Mouse (Mus musculus): ENCODE measurements around the gene Kcng4. TPM values are rescaled to one million over a fixed set of nuclear protein-coding genes. Genes with fewer than 3 reads are reported as not detected.
A peak's percentile ranks its signal among the peaks of the same experiment; 100 is the strongest.

The Kcng4 gene
- total RNA-seq, 2 experiments from 2014 or later = 0.10 to 0.33 TPM

GRCm38 (mm10) chr8:119620116-119620840, 15.2 kb downstream of the Kcng4 start:
- intact Hi-C loops (cut with DNase I) = no loop called here

GRCm38 (mm10) chr8:119618887-119619286, 16.6 kb downstream of the Kcng4 start:
- DNase-seq = no peak
- intact Hi-C loops (cut with DNase I) = no loop called here

More at GRCm38 (mm10) chr8:119620116-119620840, 15.2 kb downstream of the Kcng4 start:
- no peak for DNase-seq

DNA sequence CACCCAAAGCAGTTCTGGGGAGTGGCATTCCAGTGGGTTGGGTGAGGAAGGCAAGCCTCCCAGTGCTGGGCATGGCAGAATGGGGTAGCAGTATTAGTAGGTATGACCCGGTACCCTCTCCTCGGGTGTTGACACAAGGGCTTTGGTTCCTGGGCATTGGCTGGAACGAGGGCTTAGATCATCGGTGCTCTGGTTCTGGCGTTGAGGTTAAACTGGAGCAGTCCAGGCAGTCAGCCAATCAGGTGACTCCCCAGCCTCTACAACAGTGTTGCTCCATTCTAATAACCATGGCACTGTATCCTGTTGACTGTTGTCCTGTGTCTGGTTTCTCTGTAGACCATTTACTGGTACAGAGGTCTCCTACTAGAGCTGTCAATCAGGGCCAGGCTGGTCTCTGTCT, 17.9 kb downstream of the Kcng4 start:
- intact Hi-C loops (cut with DNase I) = no loop called here
- peak in 1 of 2 experiments; percentile 26 for DNase-seq

DNA sequence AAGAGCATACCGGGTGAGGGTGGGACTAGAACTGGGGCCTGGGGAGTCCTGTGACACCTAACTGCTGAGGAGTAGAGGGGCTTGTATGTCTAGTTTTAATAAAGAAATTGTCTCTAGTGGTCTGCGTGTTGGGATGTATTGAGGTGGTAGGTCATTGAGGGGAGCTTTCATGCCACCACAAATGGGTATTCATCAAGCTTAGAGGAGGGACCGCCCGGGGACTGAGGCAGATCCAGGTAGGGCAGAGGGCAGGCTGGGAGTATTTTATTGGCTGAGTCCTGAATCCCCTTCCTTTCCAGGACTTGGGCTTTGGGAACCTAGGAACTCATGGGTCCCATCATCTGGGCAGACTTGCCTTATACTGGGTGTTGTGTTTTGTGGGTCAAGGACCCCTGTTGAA, 18.7 kb downstream of the Kcng4 start:
- intact Hi-C loops (cut with DNase I) = no loop called here
- no peak for DNase-seq

- intact Hi-C loops (cut with DNase I) = no loop called here
- DNase-seq = no peak
Measured at GRCm38 (mm10) chr8:119616358-119616757, 19.1 kb downstream of the Kcng4 start.

DNA sequence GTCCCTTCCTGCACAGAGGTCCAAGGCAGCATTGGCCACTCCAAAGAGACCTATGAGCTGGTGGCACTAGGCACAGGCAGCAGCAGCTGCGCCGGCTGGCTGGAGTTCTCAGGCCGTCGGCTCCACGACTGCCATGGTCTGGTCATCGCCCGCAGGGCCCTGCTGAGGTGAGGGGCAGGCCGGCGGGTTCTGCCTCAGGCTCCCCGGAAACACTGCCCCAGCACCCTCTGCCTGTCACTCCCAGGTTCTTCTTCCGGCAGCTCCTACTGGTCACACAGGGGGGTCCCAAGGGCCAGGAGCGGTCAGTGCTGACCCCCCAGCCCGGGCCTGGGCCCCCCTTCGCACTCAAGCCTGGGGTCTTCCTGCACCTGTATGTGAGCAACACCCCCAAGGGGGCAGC, 20.4 kb downstream of the Kcng4 start:
- no peak for DNase-seq
- intact Hi-C loops (cut with DNase I) = no loop called here

- intact Hi-C loops (cut with DNase I) = no loop called here
- DNase-seq = no peak
Measured at GRCm38 (mm10) chr8:119612471-119612870, 23.0 kb downstream of the Kcng4 start, which contains the start of gene Adad2. Gene Adad2 (plus strand): TSS chr8:119612747.

GRCm38 (mm10) chr8:119606224-119606623, 29.3 kb downstream of the Kcng4 start:
- no peak for DNase-seq
- intact Hi-C loops (cut with DNase I) = loop anchor here (10.0 kb wide), 1 partner anchor 81 kb away; no protein-coding TSS in a partner anchor

- DNase-seq = peak; percentile 92 to 97
Measured at GRCm38 (mm10) chr8:119604996-119605395, 30.5 kb downstream of the Kcng4 start, which contains the start of gene Taf1c. Gene Taf1c (minus strand): TSS chr8:119605222.

DNA sequence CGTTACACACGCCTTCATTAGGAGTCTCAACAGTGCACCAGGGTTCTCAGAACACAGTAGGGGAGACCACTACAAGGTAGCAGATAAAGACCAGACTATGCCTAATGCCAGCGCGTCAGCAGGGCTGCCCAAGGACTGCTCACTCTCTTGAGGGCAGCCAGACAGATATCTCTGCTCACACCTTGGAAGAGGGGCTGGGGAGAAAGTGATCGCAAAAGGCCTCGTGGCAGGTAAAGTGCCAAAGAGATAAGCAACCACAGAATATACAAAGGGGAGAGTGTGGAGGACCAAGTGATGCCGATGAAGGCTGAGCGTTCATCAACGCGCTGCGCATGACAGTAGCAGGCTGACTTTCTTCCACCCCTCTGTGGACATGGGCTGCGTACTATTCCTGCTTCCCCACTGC, 31.1 kb downstream of the Kcng4 start:
- DNase-seq = no peak
- intact Hi-C loops (cut with DNase I) = loop anchor here (2.0 to 10.0 kb wide), 5 partner anchors 47 to 192 kb away; partner anchors contain the start of gene Mbtps1

More at GRCm38 (mm10) chr8:119604996-119605395, 30.5 kb downstream of the Kcng4 start, which contains the start of gene Taf1c:
- intact Hi-C loops (cut with DNase I) = loop anchor here (2.0 to 10.0 kb wide), 5 partner anchors 48 to 193 kb away; partner anchors contain the start of gene Mbtps1

- DNase-seq = no peak
- intact Hi-C loops (cut with DNase I) = loop anchor here (2.0 to 10.0 kb wide), 5 partner anchors 46 to 191 kb away; partner anchors contain the start of gene Mbtps1
Measured at GRCm38 (mm10) chr8:119603771-119604170, 31.7 kb downstream of the Kcng4 start.

- intact Hi-C loops (cut with DNase I) = no loop called here
Measured at GRCm38 (mm10) chr8:119591456-119591855, 44.0 kb downstream of the Kcng4 start.

DNA sequence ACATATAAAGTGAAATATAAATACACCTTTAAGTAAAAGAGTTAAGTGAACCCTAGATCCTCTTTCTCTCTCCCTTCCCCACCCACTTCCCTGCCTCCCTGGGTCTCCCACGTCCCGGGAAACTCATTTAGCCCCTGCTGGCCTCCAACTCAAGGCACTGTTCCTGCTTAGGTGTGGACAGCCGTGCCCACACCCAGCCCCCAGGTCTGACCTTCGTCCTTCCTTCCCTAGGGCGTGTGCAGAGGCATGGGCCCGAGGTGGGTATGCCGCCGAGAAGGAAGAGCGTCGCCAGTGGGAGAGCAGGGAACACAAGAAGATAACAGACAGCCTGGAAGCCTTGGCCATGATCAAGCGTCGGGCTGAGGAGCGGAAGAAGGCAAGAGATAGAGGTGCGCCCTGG, 45.1 kb downstream of the Kcng4 start:
- intact Hi-C loops (cut with DNase I) = no loop called here
- no peak for DNase-seq

More at GRCm38 (mm10) chr8:119591456-119591855, 44.0 kb downstream of the Kcng4 start:
- DNase-seq = no peak

GRCm38 (mm10) chr8:119588844-119589243, 46.6 kb downstream of the Kcng4 start:
- intact Hi-C loops (cut with DNase I) = no loop called here
- DNase-seq = no peak

DNA sequence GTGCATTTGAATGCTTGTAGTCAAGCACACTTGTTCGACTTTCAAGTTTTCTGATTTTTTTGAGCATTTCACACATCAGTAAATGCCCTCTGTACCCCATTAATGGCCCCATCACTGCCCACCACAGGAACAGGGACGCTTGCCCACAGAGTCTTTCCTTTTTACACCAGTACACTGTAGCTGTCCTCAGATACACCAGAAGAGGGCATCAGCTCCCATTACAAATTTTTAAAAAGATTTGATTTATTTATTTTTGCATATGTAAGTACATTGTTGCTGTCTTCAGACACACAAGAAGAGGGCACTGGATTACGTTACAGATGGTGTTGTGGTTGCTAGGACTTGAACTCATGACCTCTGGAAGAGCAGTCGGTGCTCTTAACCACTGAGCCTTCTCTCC, 47.2 kb downstream of the Kcng4 start:
- no peak for DNase-seq
- intact Hi-C loops (cut with DNase I) = no loop called here

DNA sequence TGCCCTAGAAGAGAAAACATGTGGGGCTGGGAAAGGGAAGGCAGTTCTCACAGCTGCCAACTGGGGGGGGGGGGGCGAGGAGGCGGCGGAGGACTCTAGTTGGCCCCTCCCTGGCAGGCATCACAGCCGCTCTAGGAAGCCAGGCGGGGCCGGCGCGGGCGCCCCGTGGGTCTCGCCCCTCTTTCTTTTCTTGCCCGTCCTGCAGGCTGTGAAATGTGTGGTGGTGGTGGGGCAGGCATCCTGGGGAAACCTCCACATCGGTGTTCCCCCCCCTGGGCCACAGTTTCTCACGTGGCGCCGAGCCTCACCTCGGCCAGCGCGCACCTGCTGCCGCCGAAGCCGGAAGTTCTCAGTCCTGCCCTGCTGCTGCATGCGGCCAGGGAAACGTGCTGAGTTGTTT, 49.6 kb downstream of the Kcng4 start:
- intact Hi-C loops (cut with DNase I) = no loop called here

GRCm38 (mm10) chr8:119580441-119581161, 54.9 kb downstream of the Kcng4 start:
- intact Hi-C loops (cut with DNase I) = no loop called here
- no peak for DNase-seq

More for the DNA sequence above, 49.6 kb downstream of the Kcng4 start:
- no peak for DNase-seq

DNA sequence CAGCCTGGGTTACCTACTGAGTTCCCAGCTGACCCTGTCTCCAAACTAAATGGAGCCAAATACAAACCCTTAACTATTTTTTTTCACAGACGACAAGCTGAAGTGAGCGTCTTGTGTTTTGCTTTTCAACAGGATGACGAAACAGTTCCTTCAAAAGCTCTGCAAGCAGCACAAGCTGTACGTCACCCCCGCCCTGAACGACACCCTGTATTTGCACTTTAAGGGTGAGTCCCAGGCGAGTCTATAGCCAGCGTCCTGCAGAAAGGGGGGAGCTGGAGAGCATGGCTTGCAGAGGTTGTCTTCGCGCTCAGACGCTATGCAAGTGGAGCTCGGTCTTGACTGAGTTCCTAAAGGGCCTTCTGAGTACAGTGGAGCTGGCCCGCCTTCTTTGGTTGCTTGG, 56.4 kb downstream of the Kcng4 start:
- intact Hi-C loops (cut with DNase I) = no loop called here
- DNase-seq = no peak

- intact Hi-C loops (cut with DNase I) = no loop called here
- no peak for DNase-seq
Measured at GRCm38 (mm10) chr8:119575366-119575726, 60.1 kb downstream of the Kcng4 start.

DNA sequence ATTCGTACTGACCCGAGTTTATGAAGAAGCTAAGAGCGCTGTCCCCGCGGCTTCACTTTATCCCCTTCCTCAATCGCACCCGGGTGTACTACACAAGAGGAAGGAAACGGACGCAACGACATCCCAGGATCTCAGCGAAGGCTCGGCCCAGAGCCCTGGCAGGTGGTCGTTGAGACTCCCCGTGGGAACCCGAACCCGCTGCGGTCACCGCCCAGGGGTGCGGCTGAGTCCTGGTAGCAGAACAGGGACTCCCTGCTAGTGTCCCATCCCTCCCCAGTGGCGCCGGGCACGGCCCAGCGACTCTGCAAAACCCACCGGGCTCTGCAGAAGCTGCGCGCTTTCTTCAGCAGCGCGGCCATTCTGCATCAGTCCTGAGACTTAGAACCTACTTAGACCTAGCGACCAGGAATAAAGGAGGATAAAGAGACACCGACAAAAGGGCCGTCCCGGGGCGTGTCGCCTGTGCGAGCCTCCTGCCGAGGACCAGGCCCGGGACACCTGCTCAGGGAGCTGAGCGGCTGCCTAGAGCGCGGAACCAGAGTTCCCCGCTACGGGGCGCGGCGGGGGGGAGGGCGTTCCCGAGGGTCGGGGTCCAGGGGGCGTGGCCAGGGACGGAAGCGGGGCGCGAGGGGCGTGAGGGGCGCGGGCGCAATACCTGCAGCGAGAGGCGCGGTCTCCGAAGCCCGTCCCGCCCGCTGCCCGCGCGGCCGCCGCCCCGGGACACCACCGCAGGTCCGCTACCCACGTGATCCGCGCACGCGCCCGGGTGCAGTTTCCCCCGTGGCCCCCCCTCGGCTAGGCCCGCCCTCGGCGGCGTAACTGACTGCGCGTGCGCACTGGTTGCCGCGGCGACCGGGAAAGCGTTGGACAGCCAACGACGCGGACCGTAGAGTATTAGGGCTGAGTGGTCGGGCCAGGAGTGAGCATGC, 60.8 kb downstream of the Kcng4 start, which contains the start of the genes Hsdl1 and Dnaaf1:
Hsdl1 (minus strand) TSS at position 747 of the 929 bp plus-strand sequence.
Dnaaf1 (plus strand) TSS at position 799 of the 929 bp plus-strand sequence.
- intact Hi-C loops (cut with DNase I) = loop anchor here (1.0 kb wide), 1 partner anchor 14 kb away; no protein-coding TSS in a partner anchor

More for the DNA sequence above, 60.8 kb downstream of the Kcng4 start, which contains the start of the genes Hsdl1 and Dnaaf1:
- DNase-seq = peak; percentile 99
